Comparison of ENCODE assay signal across 22 mouse cellular contexts in the genomic region with DNA sequence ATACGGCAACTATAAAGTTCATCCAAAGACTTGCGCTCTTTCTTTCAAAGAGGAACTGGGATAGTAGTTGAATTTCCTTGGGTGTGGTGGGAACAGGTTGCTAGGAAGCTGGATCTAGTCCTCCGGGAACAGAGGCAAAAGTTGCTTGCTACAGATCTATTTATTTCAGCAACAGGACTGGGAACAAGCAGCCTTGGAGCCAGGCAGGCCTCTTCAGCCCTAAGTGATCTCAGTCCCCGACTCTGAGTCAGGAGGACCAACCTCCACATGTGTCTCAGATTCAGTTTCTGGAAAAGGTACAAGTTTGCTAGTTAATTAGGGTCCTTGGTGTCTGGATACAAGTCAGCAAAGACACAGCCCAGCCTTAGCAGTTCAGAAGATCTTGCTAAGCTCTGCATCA.
DNase-seq lines count a peak whose midpoint lies in the region; ATAC-seq and TF ChIP-seq lines count a peak whose summit lies in the region.
"Had no signal": no experiment of that assay in that cellular context is flagged by ENCODE, and none has a peak within 500 bp of the region (broad histone marks: within the 10 kb centered on the region; RNA-seq: fewer than 3 reads in every experiment).

No protein-coding gene starts in this region.

- H3K4me3 ChIP-seq in lung, embryonic 16.5 days (ENCODE audit: low read length): no peak overlapping the region
- no peak overlapping the region for H3K4me3 ChIP-seq in gastrocnemius, adult 2 months
- no peak overlapping the region for H3K4me3 ChIP-seq in kidney, embryonic 14.5 days (ENCODE audit: low read length)
- H3K4me3 ChIP-seq: heart, embryonic 13.5 days; layer of hippocampus, adult 2 months; limb, embryonic 15.5 days; neural tube, embryonic 12.5 days had no signal

- no peaks in the 10 kb centered on the region for H3K36me3 ChIP-seq in lung, embryonic 16.5 days (ENCODE audit: control insufficient read depth, insufficient read depth, low read length)
- H3K36me3 ChIP-seq in kidney, embryonic 14.5 days (ENCODE audit: control insufficient read depth, insufficient read depth, low read length): no peaks in the 10 kb centered on the region
- H3K36me3 ChIP-seq: heart, embryonic 13.5 days; limb, embryonic 15.5 days; neural tube, embryonic 12.5 days had no signal

- no peaks in the 10 kb centered on the region for H3K27me3 ChIP-seq in lung, embryonic 16.5 days (ENCODE audit: control insufficient read depth, insufficient read depth, low read depth, low read length)
- H3K27me3 ChIP-seq in kidney, embryonic 14.5 days (ENCODE audit: control insufficient read depth, insufficient read depth, low read length): no peaks in the 10 kb centered on the region
- H3K27me3 ChIP-seq: heart, embryonic 13.5 days; limb, embryonic 15.5 days had no signal

- H3K9ac ChIP-seq in lung, embryonic 16.5 days (ENCODE audit: low read length): no peak overlapping the region
- H3K9ac ChIP-seq in kidney, embryonic 14.5 days (ENCODE audit: low read depth, low read length): no peak overlapping the region
- H3K9ac ChIP-seq: forebrain, postnatal 0 days; heart, embryonic 13.5 days; limb, embryonic 15.5 days; liver, postnatal 0 days; neural tube, embryonic 12.5 days had no signal

- 0 out of 2 replicates have a peak overlapping the region, but pooled peaks have one; percentile 17 for H3K27ac ChIP-seq in lung, embryonic 16.5 days (ENCODE audit: low read length)
- 0 out of 2 replicates have a peak overlapping the region, but pooled peaks have one; percentile 20 for H3K27ac ChIP-seq in gastrocnemius, adult 2 months
- no peak overlapping the region for H3K27ac ChIP-seq in kidney, embryonic 14.5 days (ENCODE audit: low read depth, low read length)
- H3K27ac ChIP-seq: heart, embryonic 13.5 days; layer of hippocampus, adult 2 months; neural tube, embryonic 12.5 days had no signal

- no peaks in the 10 kb centered on the region for H3K9me3 ChIP-seq in lung, embryonic 16.5 days (ENCODE audit: control insufficient read depth, low read length)
- no peaks in the 10 kb centered on the region for H3K9me3 ChIP-seq in kidney, embryonic 14.5 days (ENCODE audit: control insufficient read depth, low read length)
- H3K9me3 ChIP-seq: heart, embryonic 13.5 days; limb, embryonic 15.5 days; neural tube, embryonic 12.5 days had no signal

- intact Hi-C loops in heart, postnatal 10 days (cut with DNase I): loop anchor here (10.0 kb wide), 1 partner anchor 108 kb away; no protein-coding TSS in a partner anchor
- intact Hi-C loops in gastrocnemius, adult 2 months (cut with DNase I): no loop called here

- peak; percentile 91 for DNase-seq in heart, adult 11 months
- DNase-seq in heart, postnatal 10 days: no peak
- DNase-seq in lung, postnatal 25 days (ENCODE audit: low spot score): no peak
- peak; percentile 50 for DNase-seq in gastrocnemius, adult 2 months
- peak; percentile 57 for DNase-seq in skeletal muscle tissue, adult 2 months (ENCODE audit: low read depth, low spot score)
- DNase-seq in spleen, adult 18-20 months: no peak
- DNase-seq: cerebellum, adult 18-20 months; cerebellum, postnatal 36 days; forebrain, postnatal 0 days; kidney, postnatal 14 days; layer of hippocampus, postnatal 36 days; liver, postnatal 0 days; thymus, postnatal 36 days had no signal

- ATAC-seq in lung, embryonic 16.5 days (ENCODE audit: low read depth): no peak
- ATAC-seq in kidney, embryonic 14.5 days (ENCODE audit: low FRiP score, low TSS enrichment): no peak
- ATAC-seq: forebrain, postnatal 0 days; hindbrain, embryonic 16.5 days; intestine, embryonic 16.5 days; liver, postnatal 0 days had no signal

- no peak for TF ChIP-seq CTCF in gastrocnemius, adult 2 months (IDR thresholded peaks at IDR 0.05)

- H3K4me2 ChIP-seq in lung, embryonic 16.5 days (ENCODE audit: low read depth, low read length): no peak overlapping the region
- no peak overlapping the region for H3K4me2 ChIP-seq in kidney, embryonic 14.5 days (replicated peaks; ENCODE audit: low read depth, low read length)
- H3K4me2 ChIP-seq: heart, embryonic 13.5 days; limb, embryonic 15.5 days; midbrain, embryonic 11.5 days; neural tube, embryonic 12.5 days had no signal

- H3K4me1 ChIP-seq in lung, embryonic 16.5 days (replicated peaks; ENCODE audit: control insufficient read depth, insufficient read depth, low read length): peaks cover 16% of the 10 kb centered on the region
- H3K4me1 ChIP-seq in kidney, embryonic 14.5 days (ENCODE audit: control insufficient read depth, insufficient read depth, low read length): peaks cover 8% of the 10 kb centered on the region

- 78% methylated on average over 4 of the region's 4 CpGs for WGBS in lung, embryonic 16.5 days
- 86% methylated on average over 4 of the region's 4 CpGs for WGBS in kidney, embryonic 14.5 days

Comparison
In these comparisons a context has a peak if more than half of its experiments do, and no peak if none do; other contexts are left out.
1. DNase-seq: peak in heart, adult 11 months (single experiment), gastrocnemius, adult 2 months (single experiment) and skeletal muscle tissue, adult 2 months (single experiment); none in heart, postnatal 10 days (0 of 2), lung, postnatal 25 days (single experiment) and spleen, adult 18-20 months (0 of 2).